ENCODE assay signal across 15 mouse cellular contexts in the genomic region with DNA sequence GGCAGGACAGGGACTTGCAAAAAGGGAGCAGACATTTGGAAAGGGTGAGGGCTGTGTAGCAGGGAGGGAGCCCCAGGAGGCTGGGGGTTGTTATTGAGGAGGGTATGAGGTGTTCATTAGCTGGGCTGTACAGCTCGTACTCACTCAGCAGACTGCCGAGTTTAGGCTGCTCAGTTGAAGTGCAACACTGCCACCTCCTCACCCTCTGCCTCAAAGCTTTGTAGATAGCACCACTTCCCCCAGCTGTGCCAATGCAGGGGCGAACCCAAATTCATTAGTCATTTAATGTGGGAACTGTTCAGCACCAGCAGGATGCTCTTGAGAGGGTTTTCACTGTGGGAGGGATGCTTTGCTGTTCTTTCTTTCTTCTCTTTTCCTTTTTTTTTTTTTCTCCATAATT.
DNase-seq lines count a peak whose midpoint lies in the region; ATAC-seq lines count a peak whose summit lies in the region.
"Had no signal": no experiment of that assay in that cellular context is flagged by ENCODE, and none has a peak within 500 bp of the region (broad histone marks: within the 10 kb centered on the region; RNA-seq: fewer than 3 reads in every experiment).

No protein-coding gene starts in this region.

- DNase-seq in frontal cortex, adult 2 months (ENCODE audit: extremely low spot score in 1 of 2, low spot score in 1 of 2) = peak; percentile 86 to 87
- peak; percentile 86 to 95 for DNase-seq in layer of hippocampus, adult 18-20 months (ENCODE audit: low spot score in 2 of 2)
- DNase-seq in left cerebral cortex, adult 18-20 months (ENCODE audit: low spot score in 2 of 2) = peak; percentile 76 to 84
- DNase-seq in right cerebral cortex, postnatal 10 days (ENCODE audit: low spot score in 2 of 2) = peak; percentile 42 to 44
- no peak for DNase-seq in ovary, postnatal 14 days (ENCODE audit: low spot score)
- DNase-seq in kidney, postnatal 10 days = no peak
- DNase-seq: adrenal gland, adult 2 months; cerebellum, adult 9-10 months; gastrocnemius, postnatal 36 days; retina, postnatal 1 day; thymus, adult 18-20 months had no signal

- no peak for ATAC-seq in cerebellum, adult (ENCODE audit: insufficient number of reproducible peaks, low FRiP score, low TSS enrichment)
- ATAC-seq: forebrain, embryonic 15.5 days; inflammation-experienced regulatory T-cells, adult 6 months; lung, postnatal 0 days had no signal

Comparison
In these comparisons a context has a peak if more than half of its experiments do, and no peak if none do; other contexts are left out.
1. DNase-seq: peak in frontal cortex, adult 2 months (2 of 2), layer of hippocampus, adult 18-20 months (2 of 2), left cerebral cortex, adult 18-20 months (2 of 2) and right cerebral cortex, postnatal 10 days (2 of 2); none in ovary, postnatal 14 days (single experiment) and kidney, postnatal 10 days (single experiment).